11 mouse cellular contexts compared by ENCODE assay signal in genomic region chr6:54785098-54785730, GRCm38 (mm10). TPM values are rescaled to one million over a fixed set of nuclear protein-coding genes. Genes with fewer than 3 reads are reported as not detected.
DNase-seq lines count a peak whose midpoint lies in the region; TF ChIP-seq lines count a peak whose summit lies in the region.
"Had no signal": no experiment of that assay in that cellular context is flagged by ENCODE, and none has a peak within 500 bp of the region (broad histone marks: within the 10 kb centered on the region; RNA-seq: fewer than 3 reads in every experiment).

No protein-coding gene starts in this region.

- intact Hi-C loops in left cerebral cortex, adult 2 months (cut with DNase I) = no loop called here
- intact Hi-C loops in heart, postnatal 14 days (cut with DNase I) = no loop called here

- no peak overlapping the region for H3K4me3 ChIP-seq in left cerebral cortex, adult 2 months
- H3K4me3 ChIP-seq: heart, embryonic 13.5 days; limb, embryonic 15.5 days had no signal

- no peak for TF ChIP-seq CTCF in left cerebral cortex, adult 2 months (IDR thresholded peaks at IDR 0.05)

- peak; percentile 38 for DNase-seq in embryo, embryonic 10.5 days (ENCODE audit: low spot score)
- peak; percentile 81 to 86 for DNase-seq in frontal cortex, adult 2 months (ENCODE audit: extremely low spot score in 1 of 2, low spot score in 1 of 2)
- DNase-seq in left cerebral cortex, adult 2 months (ENCODE audit: extremely low spot score in 1 of 2, low spot score in 2 of 2) = peak; percentile 68 to 75
- peak; percentile 91 to 95 for DNase-seq in right cerebral cortex, postnatal 10 days (ENCODE audit: low spot score in 2 of 2)
- no peak for DNase-seq in T-cell, adult 2 months (ENCODE audit: low spot score)
- no peak for DNase-seq in lung, adult 18-20 months
- no peak for DNase-seq in heart, postnatal 14 days
- no peak for DNase-seq in ovary, postnatal 10 days (ENCODE audit: low spot score)
- DNase-seq: cerebellum, adult 9-10 months had no signal

- no peak overlapping the region for H3K27ac ChIP-seq in left cerebral cortex, adult 2 months
- H3K27ac ChIP-seq: heart, embryonic 13.5 days; limb, embryonic 15.5 days had no signal

RNA-seq across cellular contexts. Expression of gene Znrf2, which starts 31.5 kb away (rescaled TPM):
- 8.8 and 9.4 TPM in 2 replicates for polyA plus RNA-seq in frontal cortex, adult 2 months (2012; rRNA removed)
- 10 to 100 TPM; 13.7 to 14.1 TPM for total RNA-seq in left cerebral cortex, adult 2 months (2021)
- total RNA-seq in heart, postnatal 14 days (2021) = 10 to 100 TPM; 17.3 to 18.4 TPM

Comparison
In these comparisons a context has a peak if more than half of its experiments do, and no peak if none do; other contexts are left out.
1. DNase-seq: peak in embryo, embryonic 10.5 days (single experiment), frontal cortex, adult 2 months (2 of 2), left cerebral cortex, adult 2 months (2 of 2) and right cerebral cortex, postnatal 10 days (2 of 2); none in T-cell, adult 2 months (single experiment), lung, adult 18-20 months (0 of 2), heart, postnatal 14 days (0 of 2) and ovary, postnatal 10 days (single experiment).